31 mouse cellular contexts compared by ENCODE assay signal in genomic region chr13:52591831-52592230, GRCm38 (mm10).
"Had no signal": no experiment of that assay in that cellular context is flagged by ENCODE, and none has a peak within 500 bp of the region (broad histone marks: within the 10 kb centered on the region; RNA-seq: fewer than 3 reads in every experiment).

No protein-coding gene starts in this region.

- H3K4me1 ChIP-seq: limb, embryonic 12.5 days; limb, embryonic 13.5 days; limb, embryonic 15.5 days; liver, embryonic 12.5 days; liver, embryonic 15.5 days; lung, embryonic 15.5 days; midbrain, embryonic 12.5 days; midbrain, embryonic 13.5 days; midbrain, embryonic 15.5 days had no signal

- H3K4me3 ChIP-seq: left cerebral cortex, adult 2 months; limb, embryonic 10.5 days; limb, embryonic 12.5 days; limb, embryonic 13.5 days; limb, embryonic 15.5 days; liver, embryonic 12.5 days; liver, embryonic 13.5 days; liver, embryonic 15.5 days; lung, embryonic 15.5 days; midbrain, embryonic 10.5 days; midbrain, embryonic 12.5 days; midbrain, embryonic 13.5 days; midbrain, embryonic 15.5 days; myocyte had no signal

- H3K27me3 ChIP-seq: limb, embryonic 13.5 days; limb, embryonic 15.5 days; liver, embryonic 12.5 days; liver, embryonic 13.5 days; liver, embryonic 15.5 days; lung, embryonic 15.5 days; midbrain, embryonic 12.5 days; midbrain, embryonic 13.5 days; midbrain, embryonic 15.5 days had no signal

- DNase-seq: left cerebral cortex, postnatal 4 days; liver; liver, embryonic 13.5 days; liver, postnatal 0 days; lung, adult 18-20 months; lung, adult 2 months; lung, embryonic 14.5 days; lung, postnatal 10 days; lung, postnatal 14 days; lung, postnatal 36 days; lung, postnatal 4 days; midbrain, embryonic 14.5 days had no signal

- H3K9ac ChIP-seq: limb, embryonic 12.5 days; limb, embryonic 13.5 days; limb, embryonic 15.5 days; liver, embryonic 12.5 days; liver, embryonic 13.5 days; liver, embryonic 14.5 days; liver, embryonic 15.5 days; liver, postnatal 0 days; lung, embryonic 14.5 days; lung, embryonic 15.5 days; midbrain, embryonic 12.5 days; midbrain, embryonic 13.5 days; midbrain, embryonic 15.5 days had no signal

- H3K27ac ChIP-seq: left cerebral cortex, adult 2 months; limb, embryonic 10.5 days; limb, embryonic 12.5 days; limb, embryonic 13.5 days; limb, embryonic 15.5 days; liver, embryonic 12.5 days; liver, embryonic 13.5 days; liver, embryonic 14.5 days; liver, embryonic 15.5 days; lung, embryonic 15.5 days; macrophage; midbrain, embryonic 10.5 days; midbrain, embryonic 12.5 days; midbrain, embryonic 13.5 days; midbrain, embryonic 15.5 days had no signal

- H3K9me3 ChIP-seq: limb, embryonic 10.5 days; limb, embryonic 13.5 days; limb, embryonic 15.5 days; liver, embryonic 12.5 days; liver, embryonic 13.5 days; liver, embryonic 15.5 days; lung, embryonic 15.5 days; midbrain, embryonic 12.5 days; midbrain, embryonic 13.5 days; midbrain, embryonic 15.5 days had no signal

- H3K4me2 ChIP-seq: limb, embryonic 12.5 days; limb, embryonic 13.5 days; limb, embryonic 15.5 days; liver, embryonic 11.5 days; liver, embryonic 12.5 days; liver, embryonic 13.5 days; liver, embryonic 15.5 days; lung, embryonic 14.5 days; lung, embryonic 15.5 days; midbrain, embryonic 11.5 days; midbrain, embryonic 12.5 days; midbrain, embryonic 13.5 days; midbrain, embryonic 15.5 days had no signal

- ATAC-seq: liver, embryonic 12.5 days; liver, postnatal 0 days; lung, postnatal 0 days; midbrain, embryonic 13.5 days; midbrain, embryonic 15.5 days; midbrain, embryonic 16.5 days had no signal

- H3K36me3 ChIP-seq: limb, embryonic 10.5 days; limb, embryonic 12.5 days; limb, embryonic 13.5 days; limb, embryonic 15.5 days; liver, embryonic 13.5 days; liver, embryonic 15.5 days; lung, embryonic 15.5 days; midbrain, embryonic 10.5 days; midbrain, embryonic 12.5 days; midbrain, embryonic 13.5 days; midbrain, embryonic 15.5 days had no signal
